Mouse (Mus musculus) R1 (cell line): Measurements from ENCODE around the gene Phactr4.
A peak's percentile ranks its signal among the peaks of the same experiment; 100 is the strongest.

Source experiments
- DNase-seq: peaks from one replicate; pipeline ENCODE4 v3.0.0-alpha.2; 2018; ENCODE audit warnings: low read depth, low spot score

Phactr4 gene

DNA sequence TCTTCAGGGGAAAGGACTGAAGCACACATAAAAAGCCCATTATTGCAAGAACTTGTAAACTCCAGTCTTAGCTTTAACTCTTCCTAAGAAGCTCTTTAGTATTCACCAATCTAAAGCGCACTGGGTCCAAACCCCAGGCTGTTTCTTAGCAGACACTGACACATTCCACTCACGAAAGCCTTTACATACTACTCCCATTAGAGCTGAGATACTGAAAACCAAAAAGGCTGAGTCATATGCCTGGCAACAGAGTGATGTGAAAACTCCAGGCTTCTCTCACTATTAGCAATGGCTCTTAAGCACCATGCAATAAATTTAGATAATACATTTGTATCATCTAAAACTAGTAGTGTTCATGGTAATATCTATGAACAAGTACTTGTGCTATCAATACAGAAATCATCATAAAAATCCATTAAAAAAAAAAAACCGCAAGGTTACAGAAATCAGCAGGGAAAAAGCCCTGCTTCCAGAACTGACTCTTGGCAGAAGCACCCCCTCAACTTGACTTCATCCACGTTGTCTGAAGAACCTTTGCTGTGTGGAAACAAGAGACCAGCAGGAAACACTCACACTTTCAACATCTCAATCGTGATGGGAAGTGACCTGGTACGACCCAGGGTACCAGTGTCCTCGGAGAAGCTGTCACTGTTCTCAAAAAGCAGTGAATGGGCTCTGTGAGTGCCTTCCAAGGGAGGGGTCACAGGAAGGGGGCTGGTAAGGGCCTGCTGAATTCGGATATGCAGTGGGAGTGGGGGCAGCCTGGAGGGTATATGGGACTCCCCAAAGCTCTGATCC, 52.1 kb downstream of the Phactr4 start:
- no peak for DNase-seq

- DNase-seq = no peak
Observed at GRCm38 (mm10) chr4:132367480-132368201, 54.6 kb downstream of the Phactr4 start.

DNA sequence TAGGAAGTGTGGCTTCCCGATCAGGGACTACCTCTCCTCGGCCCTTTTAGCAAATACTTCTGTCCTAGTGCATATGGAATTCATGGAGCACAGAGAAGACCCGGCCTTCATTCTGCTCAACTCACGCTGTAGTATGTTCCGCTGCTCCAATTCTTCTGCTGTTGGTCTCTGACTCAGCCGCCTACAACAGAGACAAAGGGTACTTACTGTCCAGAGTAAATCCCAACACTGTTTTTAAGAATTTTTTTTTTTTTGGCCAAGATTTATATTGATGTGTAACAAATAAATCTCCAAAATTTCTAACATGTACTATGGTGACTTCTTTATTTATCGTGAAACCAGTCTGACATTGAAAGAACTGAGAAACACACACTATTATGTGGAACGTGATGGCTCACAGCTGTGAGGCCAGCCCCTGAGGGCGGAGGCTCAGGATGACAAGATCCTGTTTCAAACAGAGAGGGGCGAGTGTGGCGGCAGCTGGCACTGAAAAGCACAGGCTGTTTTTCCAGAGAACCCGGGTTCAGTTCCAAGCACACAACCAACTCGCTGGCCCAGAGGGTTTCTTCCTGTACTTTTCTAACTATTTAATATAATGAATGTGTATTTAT, 56.7 kb downstream of the Phactr4 start:
- DNase-seq = no peak

GRCm38 (mm10) chr4:132363487-132363886, 58.8 kb downstream of the Phactr4 start:
- no peak for DNase-seq

GRCm38 (mm10) chr4:132359510-132359909, 62.8 kb downstream of the Phactr4 start:
- DNase-seq = no peak

DNA sequence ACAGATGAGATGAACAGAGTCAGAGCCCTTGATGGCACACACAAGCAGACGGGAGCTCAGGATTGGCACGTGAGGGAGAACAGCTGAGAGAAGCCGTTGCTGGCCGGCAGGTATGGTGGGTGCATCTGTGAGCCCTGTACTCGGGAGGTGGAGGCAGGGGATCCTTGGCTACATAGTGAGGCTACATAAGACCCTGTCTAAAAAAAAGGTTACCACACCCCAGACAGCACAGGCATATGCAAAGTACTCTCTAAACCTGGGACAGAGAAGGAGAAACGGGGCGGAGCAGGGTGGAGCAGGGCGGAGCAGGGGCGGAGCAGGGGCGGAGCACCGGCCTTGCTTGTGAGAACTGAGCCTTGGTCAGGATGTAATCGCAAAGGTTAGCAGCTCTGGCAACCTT, 66.1 kb downstream of the Phactr4 start:
- DNase-seq = peak; percentile 79

GRCm38 (mm10) chr4:132355403-132355802, 66.9 kb downstream of the Phactr4 start:
- peak; percentile 52 for DNase-seq

DNA sequence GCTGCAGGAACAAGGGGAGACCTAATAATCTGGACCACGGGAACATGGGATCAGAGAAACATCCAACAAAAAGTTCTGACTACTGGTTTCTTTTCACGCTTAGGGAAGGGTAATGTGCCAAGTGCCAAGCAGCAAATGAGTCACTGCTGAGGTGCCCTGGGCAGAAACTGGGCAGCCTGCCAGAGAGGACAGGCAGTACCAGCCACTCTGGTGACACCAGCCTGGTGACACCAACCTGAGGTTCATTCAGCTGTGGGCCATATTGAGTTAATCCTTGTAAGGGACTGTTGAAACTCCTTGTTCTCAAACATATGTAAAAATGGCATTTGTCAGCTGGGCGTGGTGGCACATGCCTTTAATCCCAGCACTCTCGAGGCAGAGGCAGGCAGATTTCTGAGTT, 67.7 kb downstream of the Phactr4 start:
- DNase-seq = peak; percentile 51

GRCm38 (mm10) chr4:132353481-132353885, 68.8 kb downstream of the Phactr4 start, which contains the start of gene Rcc1:
Gene Rcc1 (minus strand): TSS chr4:132353605.
- peak; percentile 96 for DNase-seq

GRCm38 (mm10) chr4:132352739-132353138, 69.5 kb downstream of the Phactr4 start:
- no peak for DNase-seq

DNA sequence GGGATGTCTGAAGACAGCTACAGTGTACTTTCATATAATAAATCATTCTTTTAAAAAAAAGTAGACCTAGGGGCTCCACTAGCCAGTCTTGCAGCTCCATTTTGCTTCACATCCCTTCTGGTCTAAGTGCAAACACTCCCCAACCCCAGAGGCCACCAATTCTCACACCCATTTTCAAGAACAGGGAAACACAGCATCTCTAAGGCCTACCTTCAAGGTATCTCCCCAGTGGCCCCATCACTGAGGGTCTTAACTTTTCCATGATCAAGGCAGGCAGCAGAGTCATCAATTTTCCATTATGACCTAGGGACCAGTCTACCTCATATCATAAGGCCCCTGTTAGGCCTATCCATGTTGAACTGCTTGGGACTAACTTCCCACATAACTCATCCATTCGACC, 70.9 kb downstream of the Phactr4 start:
- DNase-seq = peak; percentile 66

GRCm38 (mm10) chr4:132350854-132351253, 71.4 kb downstream of the Phactr4 start:
- peak; percentile 85 for DNase-seq

- DNase-seq = peak; percentile 92
Observed at GRCm38 (mm10) chr4:132350123-132350740, 72.1 kb downstream of the Phactr4 start.

GRCm38 (mm10) chr4:132349495-132350122, 72.7 kb downstream of the Phactr4 start:
- peak; percentile 82 for DNase-seq

DNA sequence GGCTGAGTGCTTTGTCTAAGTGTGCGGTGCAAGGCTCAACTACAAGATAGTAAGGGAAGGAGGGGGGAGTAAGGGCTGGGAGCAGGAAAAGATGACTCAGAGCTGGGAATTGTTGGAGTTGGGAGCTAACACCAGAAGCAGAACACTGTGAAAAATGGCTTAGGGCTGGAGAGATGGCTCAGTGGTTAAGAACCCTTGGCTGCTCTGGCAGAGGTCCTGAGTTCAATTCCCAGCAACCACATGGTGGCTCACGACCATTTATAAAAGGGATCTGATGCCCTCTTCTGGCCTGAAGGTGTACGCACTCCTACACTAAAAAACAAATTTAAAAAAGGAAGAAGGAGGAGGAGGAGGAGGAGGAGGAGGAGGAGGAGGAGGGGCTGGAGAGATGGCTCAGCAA, 75.6 kb downstream of the Phactr4 start:
- peak; percentile 83 for DNase-seq

DNA sequence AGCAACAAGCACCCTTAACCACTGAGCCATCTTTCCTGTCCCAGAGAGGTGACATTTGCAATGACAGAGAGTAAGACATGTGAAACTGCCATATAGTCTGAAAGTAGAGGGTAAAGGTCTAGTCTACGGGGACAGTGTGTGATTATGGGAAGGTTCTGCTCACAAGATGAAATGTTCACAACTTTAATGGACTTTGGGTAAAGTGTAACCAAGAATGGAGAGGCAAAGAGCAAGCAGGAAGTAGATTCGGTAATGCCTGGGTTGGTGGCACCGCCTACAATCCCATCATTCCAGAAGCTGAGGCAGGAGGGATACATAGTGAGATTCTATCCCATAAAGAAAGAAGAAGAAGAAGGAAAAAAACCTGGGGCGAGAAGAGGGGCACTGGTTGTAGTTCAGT, 76.0 kb downstream of the Phactr4 start:
- DNase-seq = no peak

DNA sequence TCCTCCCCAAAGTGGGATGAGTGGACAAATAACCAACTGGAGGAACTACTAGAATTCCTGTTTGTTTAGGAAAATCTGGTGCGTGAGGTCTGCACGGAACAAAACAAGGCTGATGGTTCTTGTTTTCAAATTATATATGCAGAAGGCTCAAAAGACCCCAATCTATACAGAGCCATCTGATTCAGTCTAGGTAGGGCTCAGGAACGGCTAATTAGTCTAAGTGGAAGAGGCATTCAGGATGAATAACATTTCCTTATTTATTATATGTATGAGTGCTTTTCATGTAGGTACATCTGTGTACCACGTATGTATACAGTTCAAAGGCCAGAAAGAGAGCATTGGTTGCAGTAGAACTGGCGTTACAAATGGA, 76.5 kb downstream of the Phactr4 start:
- no peak for DNase-seq

GRCm38 (mm10) chr4:132345135-132345842, 77.0 kb downstream of the Phactr4 start:
- DNase-seq = peak; percentile 89

DNA sequence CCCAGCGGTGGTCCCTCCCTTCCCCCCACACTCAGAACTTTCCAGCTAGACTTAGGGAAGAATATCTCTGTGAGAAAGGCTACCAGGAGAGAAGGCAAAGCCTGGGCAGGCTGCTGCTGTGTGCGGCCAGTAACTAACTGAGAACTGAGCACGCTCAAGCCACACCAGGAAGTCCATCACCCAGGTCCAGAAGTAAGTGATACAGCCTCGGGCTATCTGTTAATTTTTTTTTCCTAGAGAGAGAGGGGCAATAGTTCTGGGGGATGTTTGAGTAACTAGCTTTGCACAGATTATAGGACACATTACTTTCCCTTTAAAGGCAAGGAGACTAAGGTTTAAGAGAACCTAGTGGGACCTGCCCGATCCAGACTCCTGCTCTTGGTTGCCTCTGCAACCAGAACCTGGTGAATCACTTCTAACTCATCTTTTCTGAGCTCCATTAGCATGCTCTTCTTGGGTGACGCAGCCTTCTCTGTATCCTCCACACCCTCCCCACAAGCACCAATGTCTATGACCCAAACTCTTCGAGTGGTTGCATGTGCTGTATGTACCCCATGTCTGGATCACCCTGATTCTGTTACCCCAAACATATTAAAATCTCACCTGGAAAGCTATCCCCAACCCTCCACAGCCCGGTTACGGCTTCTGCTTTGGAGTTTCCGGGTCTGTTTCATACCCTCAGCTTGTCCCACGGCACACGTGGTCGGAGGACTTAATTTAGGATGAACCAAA, 77.7 kb downstream of the Phactr4 start:
- DNase-seq = peak; percentile 49

DNA sequence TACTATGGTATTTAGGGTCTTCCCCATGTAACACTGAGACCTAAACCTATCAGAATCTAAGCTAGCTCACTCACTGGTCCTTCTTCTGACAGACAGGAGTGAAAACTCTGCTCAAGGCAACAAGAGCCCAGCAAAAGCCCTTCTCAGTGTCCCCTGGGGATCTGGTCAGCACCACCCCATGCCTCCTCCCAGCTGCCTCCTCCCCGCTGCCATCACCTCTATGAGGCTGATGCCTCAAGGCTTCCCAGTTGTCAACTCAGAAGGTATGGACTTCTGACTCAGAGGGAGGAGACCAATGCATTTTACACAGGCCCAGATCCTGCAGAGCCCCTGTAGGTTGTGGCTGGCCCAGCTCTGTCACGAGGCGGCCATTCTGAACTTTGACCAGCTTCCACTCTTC, 80.8 kb downstream of the Phactr4 start:
- DNase-seq = no peak
